Mouse (Mus musculus) spleen, adult 2 months (tissue): ENCODE measurements at regions not wholly inside any gene's neighbourhood (a gene's known extent, or its start where the extent isn't known, plus 50 kb on each side); places are given as distances from the start of the nearest gene placed in this dataset.
A peak's percentile ranks its signal among the peaks of the same experiment; 100 is the strongest.

Experiments used
- DNase-seq, 2 experiments: peaks; one replicate each; pipeline versions ENCODE4 v3.0.0 to v3.0.0-alpha.2; 2012 to 2021; ENCODE audit warnings: low spot score in 2 of 2, low read depth in 1 of 2
- H3K27ac ChIP-seq: fragments of 200-500 bp; 2 replicates; pipeline ENCODE4 v1.5.1; 2012; ENCODE audit warnings: low read length, inconsistent platforms; ENCODE audit not compliant: insufficient read depth
- H3K27me3 ChIP-seq: fragments of 200-500 bp; 2 replicates; pipeline ENCODE4 v1.6.1; 2012; ENCODE audit warnings: mild to moderate bottlenecking, moderate library complexity, low read length, inconsistent platforms; ENCODE audit not compliant: control insufficient read depth, insufficient read depth
- H3K36me3 ChIP-seq: fragments of 200-500 bp; 2 replicates; pipeline ENCODE4 v1.6.1; 2012; ENCODE audit warnings: mild to moderate bottlenecking, low read length, inconsistent platforms; ENCODE audit not compliant: control insufficient read depth, insufficient read depth
- H3K4me1 ChIP-seq: fragments of 200-500 bp; 2 replicates; pipeline ENCODE4 v1.6.1; 2011; ENCODE audit warnings: inconsistent platforms; ENCODE audit not compliant: control insufficient read depth, insufficient read depth, insufficient read length
- H3K4me3 ChIP-seq: fragments of 200-500 bp; 2 replicates; pipeline ENCODE4 v1.5.1; 2011; ENCODE audit warnings: mild to moderate bottlenecking, inconsistent platforms; ENCODE audit not compliant: insufficient read depth, insufficient read length; ENCODE audit errors: extremely low read depth
- CTCF ChIP-seq: fragments of 200-500 bp; IDR thresholded peaks from 2 replicates; pipeline ENCODE4 v1.5.1; 2011; ENCODE audit warnings: mild to moderate bottlenecking, inconsistent platforms; ENCODE audit not compliant: insufficient read depth, insufficient read length, insufficient replicate concordance; ENCODE audit errors: extremely low read depth
- POLR2A ChIP-seq: fragments of 200-500 bp; IDR thresholded peaks from 2 replicates; pipeline ENCODE4 v1.6.1; 2011; ENCODE audit warnings: low read depth, low read length, inconsistent platforms
- WGBS: fragments of 180-500 bp; shearing (Covaris S2); methylation state at CpG from one replicate; pipeline ENCODE4 v1.1.7; 2018; 5-methylcytosine and 5-hydroxymethylcytosine counted together

- Histone ChIP-seq H3K27me3 (no peaks in the 10 kb centered on the region), H3K4me3 (no peak overlapping the region), H3K27ac (no peak overlapping the region), H3K36me3 (no peaks in the 10 kb centered on the region), H3K4me1 (no peaks in the 10 kb centered on the region)
- DNase-seq: peak; percentile 47 to 55
- TF ChIP-seq CTCF: peak; percentile 35; the same call in 1 of the 2 replicates
- TF ChIP-seq POLR2A: no peak
- 31% methylated on average over 6 of the region's 6 CpGs for whole genome bisulfite sequencing
Measured at GRCm38 (mm10) chr1:23705489-23705888, 56.1 kb upstream of the B3gat2 start.

DNA sequence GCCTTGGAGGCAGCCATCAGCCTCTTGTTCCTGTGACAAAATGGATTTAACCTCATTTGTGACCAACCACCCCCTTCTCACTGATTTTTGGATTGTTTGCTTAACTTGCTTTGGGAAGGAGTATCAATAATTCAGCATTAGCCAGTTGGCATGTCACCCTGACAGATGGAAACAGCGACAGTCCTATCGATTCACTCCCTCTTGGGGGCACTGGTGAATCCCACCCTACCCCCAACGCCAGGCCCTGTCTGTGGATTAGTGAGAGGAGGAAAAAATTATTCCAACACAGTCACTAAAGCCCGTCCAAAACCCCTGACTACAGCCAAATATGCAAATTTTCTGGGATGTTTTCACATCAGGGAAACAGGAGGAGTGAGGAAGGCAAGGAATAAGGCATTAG lies 55.1 kb upstream of the B3gat2 start:
- H3K4me3 ChIP-seq: no peak overlapping the region
- 56% methylated on average over 4 of the region's 4 CpGs for WGBS
- no peaks in the 10 kb centered on the region for H3K36me3 ChIP-seq
- DNase-seq: no peak
- no peak overlapping the region for H3K27ac ChIP-seq
- H3K4me1 ChIP-seq: no peaks in the 10 kb centered on the region
- TF ChIP-seq POLR2A (no peak), CTCF (no peak)
- H3K27me3 ChIP-seq: no peaks in the 10 kb centered on the region
